Mouse (Mus musculus): ENCODE results near the gene Tbl1x. TPM values are rescaled to one million over a fixed set of nuclear protein-coding genes. Genes with fewer than 3 reads are reported as not detected.

Tbl1x gene
- polyA plus RNA-seq, 1 experiment from 2014 or later: 46.9 TPM

DNA sequence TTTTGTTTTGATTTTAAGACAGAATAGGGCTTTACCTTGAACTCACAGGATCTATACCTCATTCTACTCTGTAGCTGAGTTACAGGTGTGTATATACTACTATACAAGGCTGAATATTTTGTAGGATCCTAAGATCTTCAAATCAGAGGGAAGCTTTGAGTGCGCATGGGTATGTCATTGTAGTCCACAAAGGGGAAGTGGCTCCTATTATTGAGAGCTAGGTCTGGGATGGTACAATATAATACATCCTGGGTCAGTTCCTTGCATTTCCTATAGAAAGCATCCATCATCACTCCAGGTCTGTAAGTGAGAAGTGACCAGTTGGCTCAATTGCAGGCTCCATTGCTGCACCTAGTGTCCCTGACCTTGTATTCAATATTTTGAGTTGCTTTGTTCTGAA, 102.2 kb downstream of the Tbl1x start:
- no peaks in the 10 kb centered on the region for H3K4me1 ChIP-seq (replicated peaks; ENCODE audit: insufficient read depth, low read length)
- H3K36me3 ChIP-seq (ENCODE audit: insufficient read depth, low read length): no peaks in the 10 kb centered on the region
- H3K9me3 ChIP-seq (replicated peaks; ENCODE audit: low read length): no peaks in the 10 kb centered on the region
- no peak overlapping the region for H3K27ac ChIP-seq
- H3K4me3 ChIP-seq (replicated peaks; ENCODE audit: low read depth, low read length): no peak overlapping the region
- DNase-seq (ENCODE audit: low spot score) (no peak), ATAC-seq (replicated peaks; ENCODE audit: low FRiP score, low read depth) (no peak)
- no peak overlapping the region for H3K4me2 ChIP-seq (ENCODE audit: low read length)
- H3K9ac ChIP-seq (ENCODE audit: low read depth, low read length): no peak overlapping the region
- no peak for TF ChIP-seq CTCF (IDR thresholded peaks at IDR 0.05; ENCODE audit: low read depth)
- no peaks in the 10 kb centered on the region for H3K27me3 ChIP-seq (ENCODE audit: insufficient read depth, low read length)
- whole genome bisulfite sequencing: 96% methylated on average over 1 of the region's 1 CpGs

DNA sequence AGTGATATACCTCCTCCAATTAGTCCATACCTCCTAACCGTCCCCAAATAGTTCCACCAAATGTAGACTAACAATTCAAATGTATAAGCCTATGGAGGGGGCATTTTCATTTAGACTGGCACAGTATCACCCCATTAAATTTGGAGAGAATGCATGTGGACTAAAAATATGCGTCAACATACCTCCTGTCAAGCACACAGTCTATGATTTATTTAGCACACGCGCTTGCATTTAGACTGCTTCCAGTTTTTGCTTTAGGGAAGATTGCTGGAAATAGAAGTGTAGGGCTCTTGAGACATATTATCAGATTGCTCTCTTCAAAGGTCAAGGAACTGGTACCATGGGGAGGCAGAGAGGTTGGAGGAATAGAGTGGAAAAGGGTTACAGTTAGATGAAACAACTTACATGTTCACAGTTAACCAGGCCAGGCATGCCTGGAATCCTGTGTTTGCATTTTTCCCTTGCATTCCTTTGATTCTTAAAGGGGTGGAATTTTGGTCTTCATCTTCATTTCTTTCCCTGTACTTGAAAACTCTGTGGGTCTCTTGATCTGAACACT, 105.0 kb downstream of the Tbl1x start:
- Histone ChIP-seq H3K4me2 (ENCODE audit: low read length) (no peak overlapping the region), H3K9ac (ENCODE audit: low read depth, low read length) (no peak overlapping the region), H3K9me3 (replicated peaks; ENCODE audit: low read length) (no peaks in the 10 kb centered on the region), H3K27ac (no peak overlapping the region), H3K4me3 (replicated peaks; ENCODE audit: low read depth, low read length) (no peak overlapping the region), H3K4me1 (replicated peaks; ENCODE audit: insufficient read depth, low read length) (no peaks in the 10 kb centered on the region), H3K27me3 (ENCODE audit: insufficient read depth, low read length) (no peaks in the 10 kb centered on the region), H3K36me3 (ENCODE audit: insufficient read depth, low read length) (no peaks in the 10 kb centered on the region)
- ATAC-seq (replicated peaks; ENCODE audit: low FRiP score, low read depth): no peak
- WGBS: 58% methylated on average over 4 of the region's 4 CpGs
- TF ChIP-seq CTCF (IDR thresholded peaks at IDR 0.05; ENCODE audit: low read depth): no peak
- peak; percentile 7 for DNase-seq (ENCODE audit: low spot score)

DNA sequence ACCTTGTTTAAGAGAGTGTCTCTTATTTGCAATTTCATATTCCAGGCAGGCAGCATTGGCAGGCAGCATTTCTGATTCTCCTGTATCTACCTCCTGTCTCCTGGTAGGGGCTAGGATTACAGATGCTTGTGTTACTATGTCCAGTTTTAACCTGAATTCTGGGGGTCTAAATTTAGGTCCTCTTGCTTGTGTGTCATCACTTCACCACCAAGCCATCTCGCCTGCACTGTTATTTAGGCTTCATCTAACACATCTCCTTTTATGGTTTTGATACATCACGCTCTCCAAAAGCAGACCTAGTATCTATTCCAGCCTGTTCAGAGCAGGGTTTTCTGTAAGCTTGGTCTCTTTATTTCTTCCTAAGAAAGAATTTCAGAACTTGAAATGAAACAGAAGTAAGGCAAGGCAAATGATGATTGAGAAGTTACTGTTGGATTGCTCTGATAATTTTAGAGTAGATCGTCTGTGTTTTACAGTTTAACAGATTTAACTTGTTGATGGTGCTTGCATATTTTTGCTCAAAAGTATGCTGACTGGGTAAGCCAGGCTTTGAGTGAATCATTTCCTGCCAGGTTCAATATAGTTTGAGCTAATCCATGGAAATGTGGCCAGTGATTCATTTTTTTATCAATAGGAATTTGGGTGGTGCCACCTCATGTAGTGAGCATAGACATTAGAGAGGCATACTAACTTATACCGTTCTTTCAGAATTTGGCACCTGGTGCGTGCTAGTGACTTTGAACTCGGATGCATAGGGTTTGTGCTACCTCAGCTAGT, 106.7 kb downstream of the Tbl1x start:
- no peak overlapping the region for H3K4me3 ChIP-seq (replicated peaks; ENCODE audit: low read depth, low read length)
- no peak for TF ChIP-seq CTCF (IDR thresholded peaks at IDR 0.05; ENCODE audit: low read depth)
- no peaks in the 10 kb centered on the region for H3K9me3 ChIP-seq (replicated peaks; ENCODE audit: low read length)

DNA sequence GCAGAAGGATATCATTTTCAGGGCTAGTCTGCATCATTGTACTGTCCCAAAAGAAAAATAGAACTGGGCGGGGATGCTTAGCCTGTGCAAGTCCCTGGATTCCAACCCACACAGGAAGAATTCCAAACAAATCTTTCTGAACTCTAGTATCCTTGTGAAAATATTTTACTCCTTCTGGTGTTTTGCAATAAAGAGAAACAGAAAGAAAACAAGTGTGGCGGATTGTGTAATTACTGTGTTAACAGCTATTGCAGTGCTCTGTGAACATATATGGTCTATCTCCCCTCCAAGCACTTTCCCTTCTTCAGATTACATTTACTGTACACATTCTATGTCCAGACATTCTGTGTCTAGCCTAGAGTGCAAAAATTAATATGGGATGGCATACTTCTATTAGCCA, 119.6 kb downstream of the Tbl1x start:
- H3K9ac ChIP-seq (ENCODE audit: low read depth, low read length): no peak overlapping the region
- H3K9me3 ChIP-seq (replicated peaks; ENCODE audit: low read length): no peaks in the 10 kb centered on the region
- no peaks in the 10 kb centered on the region for H3K36me3 ChIP-seq (ENCODE audit: insufficient read depth, low read length)
- no peaks in the 10 kb centered on the region for H3K4me1 ChIP-seq (replicated peaks; ENCODE audit: insufficient read depth, low read length)
- DNase-seq (ENCODE audit: low spot score) (no peak), ATAC-seq (replicated peaks; ENCODE audit: low FRiP score, low read depth) (no peak)
- no peak overlapping the region for H3K4me3 ChIP-seq (replicated peaks; ENCODE audit: low read depth, low read length)
- H3K4me2 ChIP-seq (ENCODE audit: low read length): no peak overlapping the region
- no peak for TF ChIP-seq CTCF (IDR thresholded peaks at IDR 0.05; ENCODE audit: low read depth)
- WGBS: 60% methylated on average over 2 of the region's 2 CpGs
- H3K27me3 ChIP-seq (ENCODE audit: insufficient read depth, low read length): no peaks in the 10 kb centered on the region
- H3K27ac ChIP-seq: no peak overlapping the region

More for the DNA sequence above, 106.7 kb downstream of the Tbl1x start:
- no peak overlapping the region for H3K9ac ChIP-seq (ENCODE audit: low read depth, low read length)
- H3K36me3 ChIP-seq (ENCODE audit: insufficient read depth, low read length): no peaks in the 10 kb centered on the region
- no peaks in the 10 kb centered on the region for H3K27me3 ChIP-seq (ENCODE audit: insufficient read depth, low read length)
- DNase-seq (ENCODE audit: low spot score): no peak
- H3K27ac ChIP-seq: no peak overlapping the region
- 78% methylated on average over 6 of the region's 6 CpGs for WGBS
- H3K4me1 ChIP-seq (replicated peaks; ENCODE audit: insufficient read depth, low read length): no peaks in the 10 kb centered on the region
- H3K4me2 ChIP-seq (ENCODE audit: low read length): no peak overlapping the region
- no peak for ATAC-seq (replicated peaks; ENCODE audit: low FRiP score, low read depth)

DNA sequence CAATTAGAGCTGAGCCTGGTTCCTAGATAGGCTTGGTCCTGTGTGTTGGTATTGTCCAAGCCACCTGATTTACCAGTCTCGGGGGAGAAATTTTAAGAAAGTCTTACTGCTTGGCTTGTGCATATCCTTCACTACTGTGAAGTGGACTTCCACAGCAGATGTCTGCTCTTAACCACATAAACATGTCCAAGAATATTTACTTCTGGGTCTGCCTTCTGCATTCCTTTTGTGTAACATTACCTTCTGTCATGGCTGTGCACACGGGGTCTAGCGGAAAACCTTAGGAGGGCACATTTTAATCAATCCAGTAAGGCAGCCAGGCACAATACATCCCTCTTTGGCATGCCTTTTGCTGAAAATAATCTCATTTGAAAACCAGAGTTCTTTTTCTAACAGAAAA, 125.7 kb downstream of the Tbl1x start:
- Histone ChIP-seq H3K9ac (ENCODE audit: low read depth, low read length) (no peak overlapping the region), H3K4me3 (replicated peaks; ENCODE audit: low read depth, low read length) (no peak overlapping the region), H3K4me1 (replicated peaks; ENCODE audit: insufficient read depth, low read length) (no peaks in the 10 kb centered on the region), H3K27me3 (ENCODE audit: insufficient read depth, low read length) (no peaks in the 10 kb centered on the region), H3K36me3 (ENCODE audit: insufficient read depth, low read length) (no peaks in the 10 kb centered on the region), H3K27ac (no peak overlapping the region), H3K9me3 (replicated peaks; ENCODE audit: low read length) (no peaks in the 10 kb centered on the region), H3K4me2 (ENCODE audit: low read length) (no peak overlapping the region)
- WGBS: 50% methylated on average over 3 of the region's 3 CpGs
- ATAC-seq (replicated peaks; ENCODE audit: low FRiP score, low read depth) (no peak), DNase-seq (ENCODE audit: low spot score) (peak; percentile 36)
- no peak for TF ChIP-seq CTCF (IDR thresholded peaks at IDR 0.05; ENCODE audit: low read depth)

DNA sequence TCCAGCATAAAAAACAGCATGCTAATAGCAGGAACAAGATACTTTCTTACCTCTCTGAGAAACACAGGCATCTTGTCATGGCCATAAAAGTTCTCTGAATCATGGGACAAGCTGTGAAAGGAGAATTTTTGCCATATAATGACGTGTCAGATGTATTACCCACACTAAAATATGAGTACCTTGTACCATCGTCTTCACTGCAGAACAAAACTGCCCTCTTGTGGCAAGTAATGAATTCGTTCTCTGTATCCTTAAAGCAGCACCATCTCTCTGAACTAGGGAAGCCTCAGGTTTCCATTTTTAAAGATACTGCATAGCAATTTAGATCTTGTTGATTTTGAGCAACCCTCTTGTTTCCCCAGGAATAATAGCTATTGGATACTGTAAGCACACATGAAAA, 127.3 kb downstream of the Tbl1x start:
- Histone ChIP-seq H3K36me3 (ENCODE audit: insufficient read depth, low read length) (no peaks in the 10 kb centered on the region), H3K4me3 (replicated peaks; ENCODE audit: low read depth, low read length) (no peak overlapping the region), H3K9me3 (replicated peaks; ENCODE audit: low read length) (no peaks in the 10 kb centered on the region), H3K9ac (ENCODE audit: low read depth, low read length) (no peak overlapping the region), H3K4me1 (replicated peaks; ENCODE audit: insufficient read depth, low read length) (no peaks in the 10 kb centered on the region), H3K27me3 (ENCODE audit: insufficient read depth, low read length) (no peaks in the 10 kb centered on the region), H3K27ac (no peak overlapping the region), H3K4me2 (ENCODE audit: low read length) (no peak overlapping the region)
- 15% methylated on average over 3 of the region's 3 CpGs for WGBS
- ATAC-seq (replicated peaks; ENCODE audit: low FRiP score, low read depth): no peak
- peak; percentile 74 for DNase-seq (ENCODE audit: low spot score)
- peak; percentile 77 for TF ChIP-seq CTCF (IDR thresholded peaks at IDR 0.05; ENCODE audit: low read depth)

Data from kidney, postnatal 0 days (tissue).